In genomic region chr4:102226700-102227099, GRCm38 (mm10) we compare ENCODE assay signal across 11 mouse cellular contexts.
A peak's percentile ranks its signal among the peaks of the same experiment; 100 is the strongest.
DNase-seq lines count a peak whose midpoint lies in the region; ATAC-seq and TF ChIP-seq lines count a peak whose summit lies in the region.
"Had no signal": no experiment of that assay in that cellular context is flagged by ENCODE, and none has a peak within 500 bp of the region (broad histone marks: within the 10 kb centered on the region; RNA-seq: fewer than 3 reads in every experiment).

No protein-coding gene starts in this region.

- no peak overlapping the region for H3K9ac ChIP-seq in hindbrain, postnatal 0 days (replicated peaks; ENCODE audit: low read length)
- no peak overlapping the region for H3K9ac ChIP-seq in midbrain, postnatal 0 days (replicated peaks; ENCODE audit: low read length, poor library complexity, severe bottlenecking)
- H3K9ac ChIP-seq: heart, embryonic 13.5 days had no signal

- H3K4me1 ChIP-seq in hindbrain, postnatal 0 days (ENCODE audit: insufficient read depth, low read length): no peaks in the 10 kb centered on the region
- H3K4me1 ChIP-seq in midbrain, postnatal 0 days (ENCODE audit: insufficient read depth, low read length): no peaks in the 10 kb centered on the region; the same call in 1 of the 2 replicates

- H3K4me3 ChIP-seq in hindbrain, postnatal 0 days (ENCODE audit: low read length): no peak overlapping the region
- H3K4me3 ChIP-seq in midbrain, postnatal 0 days (ENCODE audit: low read depth, low read length): no peak overlapping the region
- H3K4me3 ChIP-seq: heart, embryonic 13.5 days had no signal

- no peaks in the 10 kb centered on the region for H3K27me3 ChIP-seq in Patski
- no peaks in the 10 kb centered on the region for H3K27me3 ChIP-seq in hindbrain, postnatal 0 days (ENCODE audit: insufficient read depth, low read length)
- H3K27me3 ChIP-seq in midbrain, postnatal 0 days (ENCODE audit: insufficient read depth, low read length): no peaks in the 10 kb centered on the region
- H3K27me3 ChIP-seq: heart, embryonic 13.5 days had no signal

- POLR2A ChIA-PET in Patski (lab: Charles Lee): no interaction called here

- ATAC-seq in Patski: no peak
- ATAC-seq in hindbrain, postnatal 0 days: no peak
- no peak for ATAC-seq in midbrain, postnatal 0 days (ENCODE audit: low FRiP score)
- no peak for ATAC-seq in erythroid progenitor cell, adult 5-6 weeks (replicated peaks; ENCODE audit: low FRiP score, poor library complexity, severe bottlenecking)

- no peaks in the 10 kb centered on the region for H3K9me3 ChIP-seq in hindbrain, postnatal 0 days (ENCODE audit: low read length)
- H3K9me3 ChIP-seq in midbrain, postnatal 0 days (ENCODE audit: low read length): no peaks in the 10 kb centered on the region
- H3K9me3 ChIP-seq: heart, embryonic 13.5 days had no signal

- in situ Hi-C loops in Patski (cut with MboI; ENCODE audit: low pct_unique_long_range_greater_than_20kb): loop anchor here (5.0 kb wide), 2 partner anchors 101 to 256 kb away; no protein-coding TSS in a partner anchor

- TF ChIP-seq CTCF in Patski (IDR thresholded peaks at IDR 0.05): peak; percentile 60
- TF ChIP-seq CTCF in hindbrain, postnatal 0 days (IDR thresholded peaks at IDR 0.05; ENCODE audit: low read depth): peak; percentile 89
- TF ChIP-seq CTCF in midbrain, postnatal 0 days (IDR thresholded peaks at IDR 0.05): peak; percentile 92

- H3K36me3 ChIP-seq in hindbrain, postnatal 0 days (ENCODE audit: insufficient read depth, low read length): no peaks in the 10 kb centered on the region
- no peaks in the 10 kb centered on the region for H3K36me3 ChIP-seq in midbrain, postnatal 0 days (ENCODE audit: insufficient read depth, low read length)
- H3K36me3 ChIP-seq: G1E; heart, embryonic 13.5 days had no signal

- DNase-seq in cerebellum, adult 8-10 months: peak; percentile 42
- no peak for DNase-seq in cerebellum, adult 9-11 months
- DNase-seq in layer of hippocampus, adult 9-10 months (ENCODE audit: low spot score): peak; percentile 59
- no peak for DNase-seq in layer of hippocampus, adult 9-11 months
- no peak for DNase-seq in Patski (ENCODE audit: low read depth, low spot score)
- peak; percentile 81 for DNase-seq in hindbrain, postnatal 0 days (ENCODE audit: low spot score)
- DNase-seq in midbrain, postnatal 0 days (ENCODE audit: low spot score): peak; percentile 78

- H3K27ac ChIP-seq in hindbrain, postnatal 0 days: no peak overlapping the region
- no peak overlapping the region for H3K27ac ChIP-seq in midbrain, postnatal 0 days (ENCODE audit: low read depth, low read length)
- H3K27ac ChIP-seq: heart, embryonic 13.5 days; macrophage had no signal

- no peak overlapping the region for H3K4me2 ChIP-seq in hindbrain, postnatal 0 days (ENCODE audit: low read depth, low read length)
- H3K4me2 ChIP-seq in midbrain, postnatal 0 days (ENCODE audit: low read depth, low read length, poor library complexity, severe bottlenecking): no peak overlapping the region
- H3K4me2 ChIP-seq: heart, embryonic 13.5 days had no signal

- CTCF ChIA-PET in Patski (lab: Charles Lee): interaction anchor here (0.8 to 1.7 kb wide), 5 partner anchors 95 to 263 kb away, joined by 3 to 9 read pairs (median 3); no protein-coding TSS in a partner anchor

Comparison
In these comparisons a context has a peak if more than half of its experiments do, and no peak if none do; other contexts are left out.
1. DNase-seq: peak in cerebellum, adult 8-10 months (single experiment), layer of hippocampus, adult 9-10 months (single experiment), hindbrain, postnatal 0 days (single experiment) and midbrain, postnatal 0 days (single experiment); none in cerebellum, adult 9-11 months (single experiment), layer of hippocampus, adult 9-11 months (single experiment) and Patski (single experiment).
2. Peak in every context shown above with its lines, with median percentiles within 50 percentile points of each other: CTCF ChIP-seq.